Mouse (Mus musculus): ENCODE measurements around the gene Krcc1.

DNA sequence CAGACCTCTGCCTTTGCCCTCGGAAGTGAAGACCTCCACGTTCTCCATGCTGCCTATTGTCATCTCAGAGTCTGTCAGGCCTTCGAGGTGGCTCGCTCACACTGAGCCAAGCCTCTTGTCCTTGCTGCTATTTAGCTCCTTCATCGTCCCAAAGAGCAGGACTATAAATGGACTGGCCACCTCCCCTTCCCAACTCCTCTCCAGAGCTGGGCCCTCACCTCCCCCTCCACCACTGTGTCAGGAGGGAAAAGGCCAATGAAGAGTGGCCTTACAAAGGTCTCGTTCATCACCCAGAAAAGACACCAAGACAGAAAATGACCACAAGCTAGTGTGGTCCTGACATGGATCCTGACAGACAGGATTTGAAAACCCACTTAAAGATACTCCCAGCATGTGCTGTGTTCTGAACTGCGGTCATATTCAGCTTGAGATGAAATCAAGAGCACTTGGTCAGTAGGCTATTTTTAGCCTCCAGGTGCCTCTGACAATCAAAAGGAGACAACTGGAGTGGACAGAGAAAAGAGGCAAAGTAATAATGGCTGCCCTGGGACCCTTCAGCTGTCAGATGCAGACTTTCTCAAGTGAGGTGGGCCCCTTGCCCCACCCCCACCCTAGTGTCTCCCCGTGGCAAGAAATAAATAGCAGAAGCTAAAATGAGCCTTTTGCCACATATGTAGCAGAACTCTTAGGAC is 9.2 kb upstream of the Krcc1 start:
- TF ChIP-seq CTCF (IDR thresholded peaks at IDR 0.05 in 2 of 3, conservative IDR thresholded peaks at IDR 0.05 in 1 of 3; ENCODE audit: control insufficient read depth in 1 of 3, insufficient read depth in 1 of 3, low read depth in 2 of 3, low read length in 3 of 3, poor library complexity in 1 of 3, severe bottlenecking in 1 of 3) (no peak), E2F4 (IDR thresholded peaks at IDR 0.05; ENCODE audit: borderline replicate concordance, low read depth, low read length) (no peak), GATA1 (IDR thresholded peaks at IDR 0.05; ENCODE audit: low read depth, low read length) (no peak), TCF12 (IDR thresholded peaks at IDR 0.05; ENCODE audit: low read depth, low read length) (no peak), POLR2A (IDR thresholded peaks at IDR 0.05; ENCODE audit: control insufficient read depth in 1 of 2, insufficient read depth in 1 of 2, low read depth in 1 of 2, low read length in 2 of 2, poor library complexity in 1 of 2) (no peak), EP300 (IDR thresholded peaks at IDR 0.05; ENCODE audit: low read depth in 1 of 2, low read length in 2 of 2) (no peak), POLR2AphosphoS2 (IDR thresholded peaks at IDR 0.05; ENCODE audit: low read length) (no peak), NRF1 (IDR thresholded peaks at IDR 0.05; ENCODE audit: insufficient read depth, low read depth, low read length, poor library complexity, severe bottlenecking) (no peak)
